Mouse (Mus musculus): ENCODE data around the gene Gpr160.

The Gpr160 gene

GRCm38 (mm10) chr3:30899407-30899806 lies 43.7 kb downstream of the Gpr160 start:
- no peak for DNase-seq (ENCODE audit: extremely low spot score, low spot score)

GRCm38 (mm10) chr3:30904658-30905057 lies 48.9 kb downstream of the Gpr160 start:
- no peak for DNase-seq (ENCODE audit: extremely low spot score, low spot score)

GRCm38 (mm10) chr3:30917160-30917559 lies 61.4 kb downstream of the Gpr160 start:
- DNase-seq (ENCODE audit: extremely low spot score, low spot score): no peak

- DNase-seq (ENCODE audit: extremely low spot score, low spot score): no peak
Observed at GRCm38 (mm10) chr3:30927664-30928063, 71.9 kb downstream of the Gpr160 start.

- DNase-seq (ENCODE audit: extremely low spot score, low spot score): no peak
Observed at GRCm38 (mm10) chr3:30929828-30930227, 74.1 kb downstream of the Gpr160 start.

GRCm38 (mm10) chr3:30934384-30934783 lies 78.6 kb downstream of the Gpr160 start:
- no peak for DNase-seq (ENCODE audit: extremely low spot score, low spot score)

All from neural tube, embryonic 10.5 days (tissue).